Mouse (Mus musculus): Measurements from ENCODE around the gene Prkcd.

DNA sequence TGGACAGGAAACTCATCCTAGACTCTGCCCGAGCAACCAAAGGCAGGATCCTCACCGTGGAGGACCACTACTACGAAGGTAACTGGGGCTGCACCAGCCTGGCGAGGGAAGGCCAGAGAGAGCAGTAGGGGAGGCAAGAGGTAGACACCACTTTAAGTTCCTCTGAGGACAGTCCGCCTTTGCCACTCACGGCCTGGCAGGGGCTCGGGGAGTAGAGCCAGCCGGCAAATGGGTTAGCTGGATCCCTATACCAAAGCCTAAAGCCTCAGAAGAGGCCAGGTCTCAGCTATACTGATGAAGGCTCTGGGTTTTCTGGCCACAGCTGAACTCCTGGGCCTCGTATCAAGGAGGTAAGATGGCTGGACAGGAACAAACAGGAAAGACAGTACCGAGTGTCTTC is 53.8 kb downstream of the Prkcd start:
- TF ChIP-seq EP300 (optimal IDR thresholded peaks at IDR 0.05) (no peak), CTCF (IDR thresholded peaks at IDR 0.05; ENCODE audit: low read depth) (no peak)
